Mouse (Mus musculus): ENCODE results near the gene Gulp1. TPM values are rescaled to one million over a fixed set of nuclear protein-coding genes. Genes with fewer than 3 reads are reported as not detected.
A peak's percentile ranks its signal among the peaks of the same experiment; 100 is the strongest.

Gene Gulp1
- total and polyA plus RNA-seq, 2 experiments from 2014 or later, result 5.0 to 14.5 TPM

DNA sequence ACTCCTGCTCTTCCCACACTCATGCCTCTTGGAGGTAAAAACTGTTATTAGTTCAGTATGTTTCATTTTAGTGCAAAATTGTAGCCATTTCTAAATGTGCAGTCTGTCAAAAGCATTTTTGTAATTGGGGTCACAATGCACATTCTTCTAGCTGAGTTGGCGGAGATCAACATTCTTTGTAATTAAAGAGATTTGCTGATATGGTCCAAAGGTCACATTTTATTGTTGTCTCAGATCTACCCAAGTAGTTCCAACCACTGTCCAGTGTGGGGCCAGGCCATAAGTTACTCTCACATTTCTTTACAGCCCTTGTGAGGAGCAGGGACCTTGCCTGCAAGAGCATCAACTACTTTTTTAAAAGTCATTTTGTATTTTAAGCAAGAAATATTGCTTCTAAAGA lies 24.7 kb downstream of the Gulp1 start:
- H3K9ac ChIP-seq, result no peak overlapping the region
- TF ChIP-seq CTCF (IDR thresholded peaks at IDR 0.05; ENCODE audit: low read depth), result no peak
- H3K27me3 ChIP-seq (ENCODE audit: insufficient read depth, low read length), result no peaks in the 10 kb centered on the region
- no peaks in the 10 kb centered on the region for H3K9me3 ChIP-seq (ENCODE audit: low read length)
- H3K4me3 ChIP-seq (ENCODE audit: low read depth, low read length), result no peak overlapping the region
- no peaks in the 10 kb centered on the region for H3K4me1 ChIP-seq (ENCODE audit: insufficient read depth)
- DNase-seq (no peak), ATAC-seq (no peak)
- H3K27ac ChIP-seq (ENCODE audit: low read depth, low read length), result no peak overlapping the region
- no peak overlapping the region for H3K4me2 ChIP-seq (ENCODE audit: low read depth)
- 88% methylated on average over 1 of the region's 1 CpGs for WGBS
- H3K36me3 ChIP-seq (ENCODE audit: insufficient read depth), result no peaks in the 10 kb centered on the region

DNA sequence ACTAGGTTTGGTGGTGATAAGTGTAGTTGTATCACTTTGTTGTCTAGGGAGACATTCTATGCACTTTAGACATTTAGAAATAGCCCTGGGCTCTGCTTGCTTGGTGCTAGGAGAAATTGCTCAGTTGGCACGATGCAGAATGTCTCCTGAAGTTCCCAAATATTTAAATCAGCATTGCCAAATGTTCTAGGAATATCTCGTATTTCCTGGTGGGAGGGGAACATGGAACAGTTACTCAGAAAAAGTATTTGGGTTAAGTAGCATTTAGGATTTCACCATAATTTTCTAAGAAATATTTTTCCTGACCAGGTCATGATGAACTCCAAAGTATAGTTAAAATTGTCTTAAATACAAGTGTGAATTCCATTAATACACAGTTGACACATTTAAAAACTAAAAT lies 25.3 kb downstream of the Gulp1 start:
- Histone ChIP-seq H3K36me3 (ENCODE audit: insufficient read depth) (no peaks in the 10 kb centered on the region), H3K4me1 (ENCODE audit: insufficient read depth) (no peaks in the 10 kb centered on the region), H3K9me3 (ENCODE audit: low read length) (no peaks in the 10 kb centered on the region), H3K9ac (no peak overlapping the region), H3K4me2 (ENCODE audit: low read depth) (no peak overlapping the region), H3K27me3 (ENCODE audit: insufficient read depth, low read length) (no peaks in the 10 kb centered on the region), H3K4me3 (ENCODE audit: low read depth, low read length) (no peak overlapping the region), H3K27ac (ENCODE audit: low read depth, low read length) (no peak overlapping the region)
- 85% methylated on average over 2 of the region's 2 CpGs for WGBS
- no peak for TF ChIP-seq CTCF (IDR thresholded peaks at IDR 0.05; ENCODE audit: low read depth)
- DNase-seq (no peak), ATAC-seq (no peak)

DNA sequence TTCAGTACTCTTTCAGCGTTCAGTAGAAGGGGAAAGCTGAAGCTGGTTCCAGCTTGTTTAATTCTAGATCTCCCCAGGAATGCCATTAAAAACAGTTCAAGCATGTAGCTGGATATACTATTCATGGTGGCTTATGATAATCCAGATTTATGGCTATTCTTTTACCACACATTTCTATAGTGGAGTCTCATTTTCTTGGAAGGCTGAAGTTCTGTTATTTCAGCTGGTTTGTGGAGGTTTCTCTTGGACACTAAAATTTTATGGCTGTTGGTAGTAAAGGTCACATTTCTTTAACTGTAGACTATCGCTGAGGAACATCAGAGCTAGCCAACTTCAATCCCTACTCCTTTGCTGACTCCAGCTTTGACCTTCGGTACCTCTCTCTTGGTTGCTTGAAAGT lies 29.1 kb downstream of the Gulp1 start:
- ATAC-seq (no peak), DNase-seq (no peak)
- Histone ChIP-seq H3K4me2 (ENCODE audit: low read depth) (no peak overlapping the region), H3K27me3 (ENCODE audit: insufficient read depth, low read length) (no peaks in the 10 kb centered on the region), H3K36me3 (ENCODE audit: insufficient read depth) (no peaks in the 10 kb centered on the region), H3K9me3 (ENCODE audit: low read length) (no peaks in the 10 kb centered on the region), H3K27ac (ENCODE audit: low read depth, low read length) (no peak overlapping the region), H3K4me1 (ENCODE audit: insufficient read depth) (no peaks in the 10 kb centered on the region), H3K9ac (no peak overlapping the region), H3K4me3 (ENCODE audit: low read depth, low read length) (no peak overlapping the region)
- no peak for TF ChIP-seq CTCF (IDR thresholded peaks at IDR 0.05; ENCODE audit: low read depth)
- 76% methylated on average over 3 of the region's 3 CpGs for WGBS

DNA sequence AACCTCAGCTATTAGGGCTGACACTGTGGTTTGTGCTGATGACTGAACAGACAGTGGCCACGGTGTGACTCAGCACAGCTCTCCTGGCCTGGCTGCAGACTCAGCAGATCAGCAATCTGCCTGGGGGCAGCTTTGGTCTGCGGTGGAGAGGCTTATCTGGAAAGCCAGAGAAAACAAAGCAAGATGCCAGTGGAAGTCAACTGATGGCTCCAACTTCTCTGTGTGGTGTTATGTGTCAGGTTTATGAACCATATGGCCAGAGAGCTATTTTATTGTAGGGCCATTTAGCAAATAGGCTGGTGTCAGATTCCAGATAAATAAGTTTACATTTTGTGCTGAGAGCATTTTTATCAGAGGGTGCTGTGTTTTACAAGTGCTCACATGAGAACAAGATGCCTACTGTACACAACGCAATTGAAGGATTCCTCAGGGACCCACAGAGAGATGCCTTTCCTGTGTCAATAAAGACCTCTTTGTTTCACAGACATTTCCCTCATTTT lies 33.6 kb downstream of the Gulp1 start:
- no peak overlapping the region for H3K4me3 ChIP-seq (ENCODE audit: low read depth, low read length)
- H3K36me3 ChIP-seq (ENCODE audit: insufficient read depth), result no peaks in the 10 kb centered on the region
- no peak overlapping the region for H3K9ac ChIP-seq
- DNase-seq (no peak), ATAC-seq (peak; percentile 42; the same call in 1 of the 2 replicates)
- H3K4me2 ChIP-seq (ENCODE audit: low read depth), result no peak overlapping the region
- H3K4me1 ChIP-seq (ENCODE audit: insufficient read depth), result peaks cover 4% of the 10 kb centered on the region; the same call in 1 of the 2 replicates
- no peaks in the 10 kb centered on the region for H3K27me3 ChIP-seq (ENCODE audit: insufficient read depth, low read length)
- no peak for TF ChIP-seq CTCF (IDR thresholded peaks at IDR 0.05; ENCODE audit: low read depth)
- H3K9me3 ChIP-seq (ENCODE audit: low read length), result no peaks in the 10 kb centered on the region
- H3K27ac ChIP-seq (ENCODE audit: low read depth, low read length), result no peak overlapping the region
- 11% methylated on average over 3 of the region's 3 CpGs for WGBS

DNA sequence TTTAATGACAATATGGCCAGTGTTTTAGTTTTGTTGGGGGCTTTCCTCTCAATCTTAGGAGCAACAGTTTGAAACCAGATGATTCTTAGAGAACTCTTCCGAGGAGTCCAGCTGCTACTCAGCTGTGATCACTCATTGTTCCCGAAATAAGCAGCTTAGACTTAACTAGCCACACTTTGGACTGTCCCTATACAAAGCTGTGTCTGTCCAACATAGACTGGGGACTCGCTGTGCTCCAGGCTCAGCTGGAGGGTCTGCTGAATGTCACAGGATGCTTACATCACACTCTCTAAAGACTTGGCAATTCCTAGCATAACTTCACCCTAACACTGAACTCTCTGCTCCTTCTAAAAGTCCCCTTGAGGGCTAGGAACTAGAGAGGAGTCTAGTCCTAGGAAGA lies 40.4 kb downstream of the Gulp1 start:
- no peak for TF ChIP-seq CTCF (IDR thresholded peaks at IDR 0.05; ENCODE audit: low read depth)
- H3K36me3 ChIP-seq (ENCODE audit: insufficient read depth), result no peaks in the 10 kb centered on the region
- peak; percentile 61 for ATAC-seq
- H3K9me3 ChIP-seq (ENCODE audit: low read length), result no peaks in the 10 kb centered on the region
- H3K4me1 ChIP-seq (ENCODE audit: insufficient read depth), result peaks cover 4% of the 10 kb centered on the region; the same call in 1 of the 2 replicates
- no peak overlapping the region for H3K9ac ChIP-seq
- no peak overlapping the region for H3K4me3 ChIP-seq (ENCODE audit: low read depth, low read length)
- WGBS, result 9% methylated on average over 3 of the region's 3 CpGs
- H3K27me3 ChIP-seq (ENCODE audit: insufficient read depth, low read length), result no peaks in the 10 kb centered on the region
- no peak overlapping the region for H3K4me2 ChIP-seq (ENCODE audit: low read depth)
- no peak for DNase-seq
- no peak overlapping the region for H3K27ac ChIP-seq (ENCODE audit: low read depth, low read length)

DNA sequence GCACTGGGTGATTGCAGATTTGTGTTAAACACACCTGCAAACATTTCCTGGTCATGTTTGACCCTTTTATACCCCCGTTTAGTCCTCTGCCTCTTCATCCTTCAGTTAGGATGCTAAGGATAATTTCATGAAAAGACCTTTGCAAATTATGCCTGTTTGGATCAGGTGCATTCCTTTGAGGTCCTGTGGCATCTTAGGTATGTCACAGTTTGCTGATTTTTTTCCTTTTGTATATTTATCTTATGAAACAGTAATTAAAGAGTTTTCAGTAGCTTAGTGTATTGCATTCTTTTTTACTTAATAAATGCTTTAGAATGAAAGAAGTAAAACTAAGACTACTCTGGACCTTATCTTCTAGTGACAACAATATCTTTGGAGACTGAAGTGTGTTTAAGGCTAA lies 41.8 kb downstream of the Gulp1 start:
- Histone ChIP-seq H3K4me1 (ENCODE audit: insufficient read depth) (peaks cover 4% of the 10 kb centered on the region; the same call in 1 of the 2 replicates), H3K27me3 (ENCODE audit: insufficient read depth, low read length) (no peaks in the 10 kb centered on the region), H3K4me3 (ENCODE audit: low read depth, low read length) (no peak overlapping the region), H3K27ac (ENCODE audit: low read depth, low read length) (no peak overlapping the region), H3K9ac (no peak overlapping the region), H3K4me2 (ENCODE audit: low read depth) (no peak overlapping the region), H3K9me3 (ENCODE audit: low read length) (no peaks in the 10 kb centered on the region), H3K36me3 (ENCODE audit: insufficient read depth) (no peaks in the 10 kb centered on the region)
- DNase-seq, result no peak
- ATAC-seq, result no peak
- 85% methylated on average over 1 of the region's 1 CpGs for WGBS
- no peak for TF ChIP-seq CTCF (IDR thresholded peaks at IDR 0.05; ENCODE audit: low read depth)

DNA sequence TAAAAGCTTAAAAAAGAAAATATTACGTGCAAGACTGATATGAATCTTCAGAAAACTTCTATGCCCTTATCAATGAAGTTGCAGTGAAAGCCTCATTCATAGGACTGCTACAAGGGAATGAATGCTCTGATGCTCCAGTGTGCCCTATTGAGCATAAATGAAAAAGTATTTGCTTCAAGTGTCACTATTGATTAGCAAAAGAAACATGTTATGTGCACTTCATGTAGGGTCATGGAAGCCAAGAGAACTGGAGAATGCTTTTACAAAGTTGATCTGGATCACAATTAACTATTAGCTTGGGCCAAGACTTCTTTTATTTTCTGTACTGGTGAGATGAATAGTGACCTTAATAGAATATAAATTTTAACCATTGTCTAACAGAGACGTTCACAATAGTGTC lies 47.0 kb downstream of the Gulp1 start:
- Histone ChIP-seq H3K9me3 (ENCODE audit: low read length) (no peaks in the 10 kb centered on the region), H3K27me3 (ENCODE audit: insufficient read depth, low read length) (no peaks in the 10 kb centered on the region), H3K4me1 (ENCODE audit: insufficient read depth) (no peaks in the 10 kb centered on the region), H3K4me3 (ENCODE audit: low read depth, low read length) (no peak overlapping the region), H3K36me3 (ENCODE audit: insufficient read depth) (no peaks in the 10 kb centered on the region), H3K4me2 (ENCODE audit: low read depth) (no peak overlapping the region), H3K27ac (ENCODE audit: low read depth, low read length) (no peak overlapping the region), H3K9ac (no peak overlapping the region)
- TF ChIP-seq CTCF (IDR thresholded peaks at IDR 0.05; ENCODE audit: low read depth), result no peak
- ATAC-seq, result no peak
- DNase-seq, result no peak
- 86% methylated on average over 2 of the region's 2 CpGs for WGBS

All from forebrain, postnatal 0 days (tissue).